Mouse (Mus musculus) T-helper 17 cell (primary cell): Measurements from ENCODE around the gene Ncapd3.

Experiments
- in situ Hi-C, 2 experiments: fragments of 300-600 bp; cut with MboI, MseI; formaldehyde crosslinking; loops; 1 replicate in 1 of 2; 2 replicates in 1 of 2; pipeline ENCODE4 v1.15.1; 2025; ENCODE audit warnings: high pct_unique_total_duplicates in 2 of 2

Ncapd3 gene

GRCm38 (mm10) chr9:27029828-27030762 lies at the start of gene Ncapd3, which contains the start of gene Vps26b:
Gene Ncapd3, plus strand, starts transcription at chr9:27030175.
Gene Vps26b, minus strand, starts transcription at chr9:27030065.
- in situ Hi-C loops: loop anchor here (25.0 kb wide), 2 partner anchors 1543 to 1743 kb away; partner anchors contain the start of gene Eepd1 (in 1 of the 2)

GRCm38 (mm10) chr9:26985090-26985613 lies 44.8 kb upstream of the Ncapd3 start:
- in situ Hi-C loops: no loop called here

- in situ Hi-C loops: no loop called here
These were observed 44.2 kb upstream of the Ncapd3 start for GRCm38 (mm10) chr9:26985668-26986277.

- in situ Hi-C loops: no loop called here
These were observed 39.8 kb upstream of the Ncapd3 start for GRCm38 (mm10) chr9:26990181-26990580.

GRCm38 (mm10) chr9:26993118-26993517 lies 36.9 kb upstream of the Ncapd3 start:
- in situ Hi-C loops: no loop called here

GRCm38 (mm10) chr9:26993900-26994299 lies 36.1 kb upstream of the Ncapd3 start:
- in situ Hi-C loops: no loop called here

- in situ Hi-C loops: no loop called here
These were observed 32.9 kb upstream of the Ncapd3 start for GRCm38 (mm10) chr9:26997062-26997461.

GRCm38 (mm10) chr9:26997501-26997900 lies 32.5 kb upstream of the Ncapd3 start:
- in situ Hi-C loops: no loop called here

- in situ Hi-C loops: no loop called here
These were observed 31.1 kb upstream of the Ncapd3 start for GRCm38 (mm10) chr9:26998669-26999460.

- in situ Hi-C loops: no loop called here
These were observed 30.2 kb upstream of the Ncapd3 start, which contains the start of the genes Acad8 and Thyn1 for GRCm38 (mm10) chr9:26999461-27000395. Gene Acad8, minus strand, starts transcription at chr9:26999566. Gene Thyn1, plus strand, starts transcription at chr9:26999710.

GRCm38 (mm10) chr9:27005231-27005630 lies 24.7 kb upstream of the Ncapd3 start:
- in situ Hi-C loops: no loop called here

GRCm38 (mm10) chr9:27005933-27006332 lies 24.0 kb upstream of the Ncapd3 start:
- in situ Hi-C loops: no loop called here

GRCm38 (mm10) chr9:27006866-27007265 lies 23.1 kb upstream of the Ncapd3 start:
- in situ Hi-C loops: no loop called here

- in situ Hi-C loops: no loop called here
These were observed 20.7 kb upstream of the Ncapd3 start for GRCm38 (mm10) chr9:27009231-27009630.

- in situ Hi-C loops: no loop called here
These were observed 18.4 kb upstream of the Ncapd3 start for GRCm38 (mm10) chr9:27011572-27011971.

GRCm38 (mm10) chr9:27018961-27019360 lies 11.0 kb upstream of the Ncapd3 start:
- in situ Hi-C loops: no loop called here

- in situ Hi-C loops: no loop called here
These were observed 6.3 kb upstream of the Ncapd3 start for GRCm38 (mm10) chr9:27023681-27024080.

GRCm38 (mm10) chr9:27026708-27027107 lies 3.3 kb upstream of the Ncapd3 start:
- in situ Hi-C loops: loop anchor here (25.0 kb wide), 2 partner anchors 1539 to 1739 kb away; partner anchors contain the start of gene Eepd1 (in 1 of the 2)

- in situ Hi-C loops: loop anchor here (25.0 kb wide), 2 partner anchors 1542 to 1742 kb away; partner anchors contain the start of gene Eepd1 (in 1 of the 2)
These were observed 750 bp upstream of the Ncapd3 start for GRCm38 (mm10) chr9:27029022-27029827.
